Mouse (Mus musculus) liver, postnatal 0 days (tissue): ENCODE measurements around the gene Krtap31-2. TPM values are rescaled to one million over a fixed set of nuclear protein-coding genes. Genes with fewer than 3 reads are reported as not detected.

Experiments used
- ATAC-seq: fragments of 200-750 bp; cut with Nextera tagmentation; 2 replicates; pipeline ENCODE4 v1.8.0; 2017; ENCODE audit warnings: mild to moderate bottlenecking, moderate library complexity
- DNase-seq: peaks from one replicate; pipeline ENCODE4 v3.0.0-alpha.2; 2016
- H3K27ac ChIP-seq: fragments of 300-500 bp; sonication (generic); 2 replicates; pipeline ENCODE4 v1.5.1; 2014; ENCODE audit warnings: antibody characterized with exemption, moderate library complexity, mild to moderate bottlenecking, low read depth
- H3K27me3 ChIP-seq: fragments of 300-500 bp; sonication (generic); 2 replicates; pipeline ENCODE4 v1.6.1; 2014; ENCODE audit warnings: low read length, control low read depth, mixed read lengths; ENCODE audit not compliant: insufficient read depth
- H3K36me3 ChIP-seq: fragments of 300-500 bp; sonication (generic); replicated peaks from 2 replicates; pipeline ENCODE4 v1.6.1; 2014; ENCODE audit warnings: mild to moderate bottlenecking, control low read depth, low read length, moderate library complexity, mixed read lengths; ENCODE audit not compliant: insufficient read depth
- H3K4me1 ChIP-seq: fragments of 300-500 bp; sonication (generic); 2 replicates; pipeline ENCODE4 v1.6.1; 2014; ENCODE audit warnings: antibody characterized with exemption, mild to moderate bottlenecking, control low read depth; ENCODE audit not compliant: insufficient read depth
- H3K4me2 ChIP-seq: fragments of 300-500 bp; sonication (generic); 2 replicates; pipeline ENCODE4 v1.6.1; 2014; ENCODE audit warnings: low read depth, mild to moderate bottlenecking, low read length, moderate library complexity, mixed read lengths
- H3K4me3 ChIP-seq: fragments of 300-500 bp; sonication (generic); 2 replicates; pipeline ENCODE4 v1.5.1; 2014; ENCODE audit warnings: low read depth, low read length
- H3K9ac ChIP-seq: fragments of 300-500 bp; sonication (generic); replicated peaks from 2 replicates; pipeline ENCODE4 v1.6.1; 2014; ENCODE audit warnings: mild to moderate bottlenecking, moderate library complexity
- H3K9me3 ChIP-seq: fragments of 300-500 bp; sonication (generic); 2 replicates; pipeline ENCODE4 v1.6.1; 2016; ENCODE audit warnings: mild to moderate bottlenecking, control low read depth, low read length, mixed read lengths
- CTCF ChIP-seq: sonication (generic); IDR thresholded peaks from 2 replicates; pipeline ENCODE4 v1.5.1; 2016; ENCODE audit warnings: antibody characterized with exemption, low read depth
- EP300 ChIP-seq: IDR thresholded peaks from 2 replicates; pipeline ENCODE4 v1.6.1; 2016; ENCODE audit warnings: antibody characterized with exemption, low read depth, mild to moderate bottlenecking
- WGBS: fragments of 180-500 bp; shearing (Covaris S2); extraction: QIAGEN DNeasy Blood & Tissue Kit; methylation state at CpG from one replicate; pipeline ENCODE4 v1.1.7; 2014; ENCODE audit not compliant: insufficient replicate concordance; 5-methylcytosine and 5-hydroxymethylcytosine counted together
- polyA plus RNA-seq: library from polyadenylated mRNA; unstranded; fragments of >200 nt; fragmentation: Nextera tagmentation; extraction: Ambion mirVana; gene quantifications from 2 replicates; pipeline ENCODE4 v1.2.1, GENCODE M21; 2015

Gene Krtap31-2
- not detected in 2 replicates for polyA plus RNA-seq

- WGBS = 70% methylated on average over 1 of the region's 1 CpGs
- TF ChIP-seq CTCF (no peak), EP300 (no peak)
- Histone ChIP-seq H3K4me2 (no peak within 1 kb of the TSS), H3K27me3 (0 out of 2 replicates have a peak, but pooled peaks cover 4% of the 10 kb centered on the region), H3K4me3 (no peak within 1 kb of the TSS), H3K9ac (no peak within 1 kb of the TSS), H3K36me3 (no peaks in the 10 kb centered on the region), H3K9me3 (no peaks in the 10 kb centered on the region), H3K27ac (no peak within 1 kb of the TSS), H3K4me1 (no peaks in the 10 kb centered on the region)
- no peak for ATAC-seq
- no peak for DNase-seq
These were observed at the start of gene Krtap31-2 for GRCm38 (mm10) chr11:99935991-99936390. Gene Krtap31-2, plus strand, starts transcription at chr11:99936291.

- Histone ChIP-seq H3K9me3 (no peaks in the 10 kb centered on the region), H3K27me3 (no peaks in the 10 kb centered on the region), H3K9ac (no peak within 1 kb of the TSS), H3K36me3 (no peaks in the 10 kb centered on the region), H3K4me1 (no peaks in the 10 kb centered on the region), H3K27ac (no peak within 1 kb of the TSS), H3K4me2 (no peak within 1 kb of the TSS), H3K4me3 (no peak within 1 kb of the TSS)
- ATAC-seq = no peak
- TF ChIP-seq EP300 (no peak), CTCF (no peak)
- WGBS = 66% methylated on average over 2 of the region's 2 CpGs
- no peak for DNase-seq
These were observed 28.5 kb upstream of the Krtap31-2 start, which contains the start of gene Krtap31-1 for GRCm38 (mm10) chr11:99907620-99908019. Gene Krtap31-1, plus strand, starts transcription at chr11:99907920.

- H3K9me3 ChIP-seq = no peaks in the 10 kb centered on the region
- WGBS = 76% methylated on average over 3 of the region's 3 CpGs
- no peaks in the 10 kb centered on the region for H3K27me3 ChIP-seq
- H3K27ac ChIP-seq = no peak within 1 kb of the TSS
- ATAC-seq (no peak), DNase-seq (no peak)
- H3K9ac ChIP-seq = no peak within 1 kb of the TSS
- no peaks in the 10 kb centered on the region for H3K36me3 ChIP-seq
- H3K4me2 ChIP-seq = no peak within 1 kb of the TSS
- H3K4me3 ChIP-seq = no peak within 1 kb of the TSS
- no peak for TF ChIP-seq CTCF
- no peak for TF ChIP-seq EP300
- no peaks in the 10 kb centered on the region for H3K4me1 ChIP-seq
These were observed 21.6 kb upstream of the Krtap31-2 start, which contains the start of gene Gm11565 for GRCm38 (mm10) chr11:99914451-99914850. Gene Gm11565, plus strand, starts transcription at chr11:99914751.

- no peaks in the 10 kb centered on the region for H3K36me3 ChIP-seq
- no peak overlapping the region for H3K4me3 ChIP-seq
- H3K27ac ChIP-seq = no peak overlapping the region
- TF ChIP-seq CTCF = no peak
- TF ChIP-seq EP300 = no peak
- no peaks in the 10 kb centered on the region for H3K27me3 ChIP-seq
- no peak for ATAC-seq
- WGBS = 77% methylated on average over 9 of the region's 9 CpGs
- no peak for DNase-seq
- H3K9ac ChIP-seq = no peak overlapping the region
- H3K4me1 ChIP-seq = no peaks in the 10 kb centered on the region
- no peaks in the 10 kb centered on the region for H3K9me3 ChIP-seq
- H3K4me2 ChIP-seq = no peak overlapping the region
These were observed 1.7 kb downstream of the Krtap31-2 start for GRCm38 (mm10) chr11:99937751-99938264.

GRCm38 (mm10) chr11:99948175-99948574 is 12.1 kb downstream of the Krtap31-2 start, which contains the start of gene Krtap9-5:
Gene Krtap9-5, plus strand, starts transcription at chr11:99948475.
- ATAC-seq = no peak
- WGBS = 69% methylated on average over 2 of the region's 2 CpGs
- no peak for DNase-seq

GRCm38 (mm10) chr11:99964213-99964612 is 28.1 kb downstream of the Krtap31-2 start:
- no peak overlapping the region for H3K27ac ChIP-seq
- H3K9ac ChIP-seq = no peak overlapping the region
- 56% methylated on average over 6 of the region's 6 CpGs for WGBS
- H3K9me3 ChIP-seq = no peaks in the 10 kb centered on the region
- TF ChIP-seq CTCF (no peak; the same call in 1 of the 2 replicates), EP300 (no peak)
- no peak for DNase-seq
- H3K4me1 ChIP-seq = no peaks in the 10 kb centered on the region
- H3K4me3 ChIP-seq = no peak overlapping the region
- no peak for ATAC-seq
- no peaks in the 10 kb centered on the region for H3K36me3 ChIP-seq
- H3K4me2 ChIP-seq = no peak overlapping the region
- H3K27me3 ChIP-seq = no peaks in the 10 kb centered on the region

More at GRCm38 (mm10) chr11:99948175-99948574, 12.1 kb downstream of the Krtap31-2 start, which contains the start of gene Krtap9-5:
- no peak within 1 kb of the TSS for H3K27ac ChIP-seq
- no peaks in the 10 kb centered on the region for H3K36me3 ChIP-seq
- H3K9ac ChIP-seq = no peak within 1 kb of the TSS
- no peak within 1 kb of the TSS for H3K4me3 ChIP-seq
- H3K4me2 ChIP-seq = no peak within 1 kb of the TSS
- TF ChIP-seq CTCF (no peak), EP300 (no peak)
- H3K9me3 ChIP-seq = no peaks in the 10 kb centered on the region
- H3K27me3 ChIP-seq = no peaks in the 10 kb centered on the region
- no peaks in the 10 kb centered on the region for H3K4me1 ChIP-seq
